Mouse (Mus musculus) E14TG2a.4 (cell line): ENCODE measurements around the gene Lcat.

ENCODE experiments used
- CTCF ChIP-seq: conservative IDR thresholded peaks from 2 replicates; pipeline ENCODE4 v1.5.1; 2014; ENCODE audit warnings: low read length
- NANOG ChIP-seq: IDR thresholded peaks from 2 replicates; pipeline ENCODE4 v1.6.1; 2014; ENCODE audit warnings: borderline replicate concordance, low read length, mixed read lengths
- POU5F1 ChIP-seq: IDR thresholded peaks from 2 replicates; pipeline ENCODE4 v1.6.1; 2014; ENCODE audit warnings: low read length, borderline replicate concordance

DNA sequence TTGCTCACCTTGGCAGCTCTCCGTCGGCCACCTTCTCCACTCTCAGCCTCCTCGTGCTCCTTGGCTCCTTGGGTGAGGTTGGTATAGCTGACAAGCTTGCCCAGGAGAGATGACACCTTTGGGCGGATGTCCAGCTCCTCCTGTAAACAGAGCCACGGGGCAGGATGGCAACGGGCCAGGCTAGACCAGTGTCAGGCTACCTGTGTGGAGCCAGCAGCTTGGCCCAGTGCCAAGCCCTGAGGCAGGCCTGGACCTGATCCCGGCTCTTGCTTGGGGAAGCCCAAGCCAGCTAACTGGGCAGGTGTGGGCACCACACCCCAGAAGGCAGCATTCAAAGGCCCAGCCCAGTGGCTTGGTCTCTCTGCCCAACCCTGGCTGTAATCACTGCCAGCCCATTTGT lies 16.2 kb upstream of the Lcat start:
- TF ChIP-seq CTCF, result no peak
- TF ChIP-seq POU5F1, result no peak
- TF ChIP-seq NANOG, result no peak
